Mouse (Mus musculus) layer of hippocampus, adult 2 months (tissue): ENCODE data around the gene Tbc1d13. TPM values are rescaled to one million over a fixed set of nuclear protein-coding genes. Genes with fewer than 3 reads are reported as not detected.

Source experiments
- DNase-seq, 2 experiments: peaks; one replicate each; pipeline ENCODE4 v3.0.0; 2022; ENCODE audit warnings: low spot score in 2 of 2
- H3K27ac ChIP-seq: fragments of 200-600 bp; 2 replicates; pipeline ENCODE4 v1.8.1; 2022
- H3K4me3 ChIP-seq: fragments of 200-600 bp; 2 replicates; pipeline ENCODE4 v1.8.1; 2022; ENCODE audit warnings: mild to moderate bottlenecking
- CTCF ChIP-seq: fragments of 200-600 bp; conservative IDR thresholded peaks from 2 replicates; pipeline ENCODE4 v1.8.1; 2022; ENCODE audit warnings: antibody characterized with exemption, mild to moderate bottlenecking, moderate library complexity
- total RNA-seq, 2 experiments: library from RNA; stranded (reverse); gene quantifications; 2 replicates each; pipeline ENCODE4 v1.2.3; 2021

Gene Tbc1d13
- total RNA-seq, 2 experiments from 2014 or later: 54.7 to 55.7 TPM

GRCm38 (mm10) chr2:30199984-30200383, 66.4 kb downstream of the Tbc1d13 start:
- no peak for TF ChIP-seq CTCF
- no peak overlapping the region for H3K27ac ChIP-seq
- DNase-seq: no peak
- no peak overlapping the region for H3K4me3 ChIP-seq

- no peak overlapping the region for H3K4me3 ChIP-seq
- no peak overlapping the region for H3K27ac ChIP-seq
- DNase-seq: no peak
- TF ChIP-seq CTCF: no peak
Observed at GRCm38 (mm10) chr2:30200388-30200925, 66.9 kb downstream of the Tbc1d13 start.

Other genes starting within 250 kb of the Tbc1d13 start
- 100 to 1,000 TPM; 113 to 127 TPM for gene Odf2, start 244.5 kb upstream of the Tbc1d13 start, total RNA-seq
- 10 to 100 TPM; 48.0 to 48.9 TPM for gene Gle1, start 198.3 kb upstream of the Tbc1d13 start, total RNA-seq
- gene Sptan1, start 168.2 kb upstream of the Tbc1d13 start, total RNA-seq: 100 to 1,000 TPM; 879 to 882 TPM
- gene Wdr34, start 84.9 kb upstream of the Tbc1d13 start, total RNA-seq: 10 to 100 TPM; 37.3 to 37.4 TPM
- gene Set, start 76.4 kb upstream of the Tbc1d13 start, total RNA-seq: 100 to 1,000 TPM; 171 to 197 TPM
- 1 to 10 TPM; 1.7 to 2.1 TPM for gene Pkn3, start 56.1 kb upstream of the Tbc1d13 start, total RNA-seq
- gene Zdhhc12, start 40.1 kb upstream of the Tbc1d13 start, total RNA-seq: 1 to 10 TPM; 7.6 to 9.1 TPM
- gene Zer1, start 9.2 kb upstream of the Tbc1d13 start, total RNA-seq: 100 to 1,000 TPM; 197 to 199 TPM
- 10 to 100 TPM; 17.6 to 24.1 TPM for gene Endog, start 37.7 kb downstream of the Tbc1d13 start, total RNA-seq
- 10 to 100 TPM; 35.4 to 40.0 TPM for gene Spout1, start 44.7 kb downstream of the Tbc1d13 start, total RNA-seq
- 10 to 100 TPM; 15.7 to 17.0 TPM for gene Kyat1, start 72.1 kb downstream of the Tbc1d13 start, total RNA-seq
- 10 to 100 TPM; 56.8 to 59.3 TPM for gene Lrrc8a, start 104.0 kb downstream of the Tbc1d13 start, total RNA-seq
- gene Gm28035, start 106.8 kb downstream of the Tbc1d13 start, total RNA-seq: 10 to 100 TPM in 1 of 2 experiments, 1 to 10 TPM in 1; 8.7 to 10.9 TPM
- gene Phyhd1, start 132.5 kb downstream of the Tbc1d13 start, total RNA-seq: 10 to 100 TPM; 21.5 to 22.2 TPM
- gene Gm28038, start 147.3 kb downstream of the Tbc1d13 start, total RNA-seq: not detected
- gene Dolk, start 152.6 kb downstream of the Tbc1d13 start, total RNA-seq: 10 to 100 TPM; 22.1 to 22.2 TPM
- gene Nup188, start 152.7 kb downstream of the Tbc1d13 start, total RNA-seq: 10 to 100 TPM; 19.0 to 25.9 TPM
- gene Sh3glb2, start 225.6 kb downstream of the Tbc1d13 start, total RNA-seq: 100 to 1,000 TPM; 287 to 288 TPM
- gene Miga2, start 230.5 kb downstream of the Tbc1d13 start, total RNA-seq: 100 to 1,000 TPM; 112 to 120 TPM